Mouse (Mus musculus) layer of hippocampus, adult 18-20 months (tissue): ENCODE results near the gene Rnf111. TPM values are rescaled to one million over a fixed set of nuclear protein-coding genes. Genes with fewer than 3 reads are reported as not detected.

Source experiments
- DNase-seq, 2 experiments: peaks; one replicate each; pipeline ENCODE4 v3.0.0; 2022; ENCODE audit warnings: low spot score in 2 of 2
- microRNA-seq, 2 experiments: library from miRNA; unstranded; fragments of <30 nt; microRNA quantifications; one replicate each; pipeline ENCODE4 v1.2.0; 2021
- total RNA-seq, 2 experiments: library from RNA; stranded (reverse); gene quantifications; 2 replicates each; pipeline ENCODE4 v1.2.3; 2021

The Rnf111 gene
- total RNA-seq, 2 experiments from 2014 or later, result 39.8 to 40.4 TPM

DNA sequence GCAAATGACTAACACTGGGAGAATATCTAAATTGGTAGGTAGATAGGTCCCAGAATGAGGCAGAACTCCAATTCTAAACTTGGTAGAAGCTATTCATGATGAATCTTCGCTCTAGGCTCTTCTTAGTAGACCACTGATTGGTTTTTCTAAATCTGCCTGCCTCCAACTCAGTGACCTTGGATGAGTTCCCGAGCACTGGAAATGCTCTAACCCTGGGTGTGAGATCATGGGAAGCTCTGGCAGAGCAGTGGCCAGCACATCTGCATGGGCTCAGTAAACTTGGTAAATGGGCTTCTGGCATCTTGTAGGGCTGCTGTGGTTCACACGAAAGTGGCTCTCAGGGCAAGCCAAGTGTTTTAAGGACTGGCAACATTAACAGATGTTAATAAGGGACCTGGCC lies 96.9 kb downstream of the Rnf111 start:
- DNase-seq, result no peak

DNA sequence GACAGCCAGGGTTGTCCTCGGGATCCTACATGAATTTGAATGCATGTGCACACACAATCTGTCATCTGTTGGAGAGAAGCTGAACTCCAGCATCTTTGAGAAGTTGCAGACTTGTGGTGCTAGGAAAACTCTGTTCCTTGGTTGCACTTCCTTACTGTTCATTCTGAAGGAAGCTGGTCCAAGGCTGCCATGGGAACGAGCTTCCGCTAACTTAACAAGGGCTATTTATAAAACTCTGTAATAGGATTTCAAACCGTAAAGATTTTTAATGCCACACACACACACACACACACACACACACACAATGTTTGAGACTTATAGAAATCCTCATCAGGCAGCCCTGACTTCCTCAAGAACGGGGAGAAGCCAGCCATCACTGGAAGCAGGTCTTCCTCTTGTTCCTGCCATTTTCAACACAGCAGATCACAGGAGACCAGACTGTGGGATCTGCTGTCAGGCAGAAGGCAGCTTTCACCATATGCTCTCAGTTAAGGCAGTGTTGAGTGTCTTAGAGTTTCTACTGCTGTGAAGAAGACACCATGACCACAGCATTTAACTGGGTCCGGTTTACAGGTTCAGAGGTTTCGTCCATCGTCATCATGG lies 101.5 kb downstream of the Rnf111 start:
- peak; percentile 26 to 55 for DNase-seq

DNA sequence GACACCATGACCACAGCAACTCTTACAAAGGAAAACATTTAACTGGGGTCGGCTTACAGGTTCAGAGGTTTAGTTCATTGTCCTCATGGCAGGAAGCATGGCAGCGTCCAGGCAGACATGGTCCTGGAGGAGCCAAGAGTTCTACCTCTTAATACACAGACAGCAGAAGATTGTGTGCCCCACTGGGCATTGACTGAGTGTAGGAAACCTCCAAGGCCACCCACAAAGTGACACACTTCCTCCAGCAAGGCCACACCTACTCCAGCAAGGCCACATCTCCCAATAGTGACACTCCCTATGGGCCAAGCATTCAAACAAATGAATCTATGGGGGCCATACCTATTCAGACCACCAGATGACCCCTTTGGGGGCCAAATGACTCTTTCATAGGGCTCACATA lies 107.4 kb downstream of the Rnf111 start:
- no peak for DNase-seq

- DNase-seq, result peak in 1 of 2 experiments; percentile 31
Observed at GRCm38 (mm10) chr9:70395617-70396016, 107.9 kb downstream of the Rnf111 start.

GRCm38 (mm10) chr9:70392563-70392907 lies 111.0 kb downstream of the Rnf111 start:
- DNase-seq, result peak; percentile 22 to 75

GRCm38 (mm10) chr9:70391660-70392562 lies 111.6 kb downstream of the Rnf111 start:
- no peak for DNase-seq

DNA sequence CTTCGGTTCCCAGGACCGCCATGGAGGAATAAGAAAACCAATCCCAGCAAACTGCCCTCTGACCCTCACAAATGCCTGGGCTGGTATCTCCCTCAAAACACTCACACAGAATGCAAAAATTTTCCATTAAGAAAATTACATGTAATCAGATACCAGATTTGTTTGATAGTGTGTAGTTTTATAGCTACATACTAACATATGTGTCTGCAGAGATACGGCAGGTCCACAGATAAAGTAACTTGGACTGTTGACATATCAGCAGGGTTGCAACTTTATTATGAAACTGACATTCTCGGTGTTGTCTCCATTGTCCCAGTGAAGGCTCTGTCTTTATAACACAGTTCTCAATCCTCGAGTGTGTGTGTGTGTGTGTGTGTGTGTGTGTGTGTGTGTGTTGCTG lies 112.5 kb downstream of the Rnf111 start:
- DNase-seq, result no peak

DNA sequence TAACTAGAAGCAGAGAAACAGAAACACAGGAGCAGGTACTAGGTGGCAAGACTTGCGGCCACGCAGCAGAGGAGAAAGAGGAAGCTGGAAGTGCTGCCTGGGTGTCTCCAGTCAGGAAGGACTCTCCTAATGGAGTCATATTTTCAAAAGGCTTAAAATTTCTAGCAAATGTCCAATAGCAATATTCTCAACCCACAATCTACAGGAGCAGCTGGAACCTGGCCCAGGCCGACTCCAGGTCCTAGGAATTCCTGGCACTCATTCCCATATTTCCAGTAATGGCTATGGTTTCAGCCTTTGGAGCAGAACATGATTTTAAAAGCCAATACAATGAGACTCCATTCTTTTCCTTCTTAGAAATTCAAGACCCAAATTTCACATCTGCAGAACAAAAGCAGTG lies 114.0 kb downstream of the Rnf111 start:
- DNase-seq, result no peak

DNA sequence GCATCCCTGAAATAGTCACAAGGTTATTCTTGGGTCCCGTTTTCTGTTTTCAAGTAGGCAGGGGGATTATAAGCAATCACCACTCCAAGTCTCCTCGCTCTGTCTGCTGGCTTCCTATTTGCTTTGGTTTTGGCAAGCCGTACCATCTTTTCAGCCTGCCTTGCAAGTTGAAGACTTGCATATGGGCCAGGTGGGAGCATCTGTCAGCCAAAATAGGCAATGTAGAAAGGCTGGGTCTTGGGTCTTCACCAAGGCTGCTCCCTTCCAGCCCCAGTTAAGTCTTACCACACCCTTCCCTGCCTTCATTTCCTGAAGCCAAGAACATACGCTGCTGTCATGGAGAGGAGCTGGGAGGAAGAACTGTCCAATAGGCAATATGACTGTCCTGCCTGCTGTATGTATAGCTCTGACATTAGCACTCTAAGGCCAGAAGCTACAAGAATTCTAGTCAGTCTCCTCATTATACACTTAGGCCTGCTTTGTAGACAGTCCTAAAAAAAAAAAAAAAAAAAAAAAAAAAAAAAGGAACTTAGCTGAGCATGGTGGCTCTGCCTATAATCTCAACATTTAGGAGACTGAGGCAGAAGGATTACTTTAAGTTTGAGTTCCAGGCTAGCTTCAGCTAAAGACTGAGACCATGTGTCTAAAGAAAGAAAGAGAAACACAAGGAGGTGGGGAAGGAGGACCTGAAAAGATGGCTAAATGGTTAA lies 116.0 kb downstream of the Rnf111 start:
- DNase-seq, result no peak

DNA sequence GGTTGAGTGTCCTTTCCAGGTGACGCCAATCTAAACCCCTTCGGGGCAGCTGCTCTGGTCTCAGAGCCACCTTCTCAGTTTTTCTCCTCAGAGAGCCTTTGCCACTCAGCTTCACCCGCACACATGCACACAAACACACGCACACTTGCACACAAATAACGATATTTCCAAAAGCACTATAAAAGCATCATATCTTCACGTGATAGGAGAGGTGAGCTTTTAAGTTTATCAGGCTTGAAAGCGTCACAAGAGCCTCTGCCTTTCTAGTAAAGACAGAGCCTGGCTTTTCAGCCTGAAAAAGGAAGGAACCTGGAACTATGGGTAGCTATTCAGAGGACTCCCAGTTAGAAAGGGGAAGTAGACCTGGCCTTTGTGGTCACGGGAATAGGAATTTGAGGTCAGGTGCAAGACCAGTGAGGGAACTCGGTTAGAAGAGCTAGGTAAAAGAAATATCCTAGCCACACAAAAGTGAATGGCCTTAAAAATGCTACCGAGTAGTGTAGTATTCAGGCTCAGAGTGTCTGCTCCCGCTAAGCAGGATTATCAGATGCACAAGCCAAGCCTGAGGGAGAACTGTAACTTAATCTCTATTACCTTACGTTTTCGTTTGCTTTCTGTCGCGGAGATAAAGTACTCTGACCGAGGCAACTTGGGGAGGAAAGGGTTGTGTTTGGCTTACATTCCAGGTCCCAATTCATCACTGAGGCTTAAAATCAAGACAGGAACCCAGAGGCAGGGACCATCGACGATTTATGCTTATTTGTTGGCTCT lies 118.4 kb downstream of the Rnf111 start:
- DNase-seq, result no peak

DNA sequence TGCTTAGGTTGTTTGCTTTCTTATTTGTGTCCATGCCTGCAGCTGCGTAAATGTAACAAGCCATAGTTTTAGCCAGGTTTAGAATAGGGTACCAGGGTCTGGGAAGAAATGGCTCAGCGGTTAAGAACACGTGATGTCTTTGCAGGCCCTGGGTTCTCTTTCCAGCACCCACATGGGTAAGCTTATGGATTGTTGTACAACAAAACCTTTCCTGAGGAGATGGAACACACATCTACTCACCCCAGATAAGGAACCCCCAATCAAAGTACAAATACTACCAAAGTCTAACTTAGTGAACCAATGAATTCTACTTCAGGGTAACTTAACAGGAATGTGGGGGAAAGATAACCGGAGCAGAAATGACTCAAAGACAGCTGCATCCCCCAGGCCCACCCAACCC lies 119.0 kb downstream of the Rnf111 start:
- no peak for DNase-seq

GRCm38 (mm10) chr9:70383750-70384149 lies 119.8 kb downstream of the Rnf111 start:
- no peak for DNase-seq

- no peak for DNase-seq
Observed at GRCm38 (mm10) chr9:70382091-70382490, 121.4 kb downstream of the Rnf111 start.

DNA sequence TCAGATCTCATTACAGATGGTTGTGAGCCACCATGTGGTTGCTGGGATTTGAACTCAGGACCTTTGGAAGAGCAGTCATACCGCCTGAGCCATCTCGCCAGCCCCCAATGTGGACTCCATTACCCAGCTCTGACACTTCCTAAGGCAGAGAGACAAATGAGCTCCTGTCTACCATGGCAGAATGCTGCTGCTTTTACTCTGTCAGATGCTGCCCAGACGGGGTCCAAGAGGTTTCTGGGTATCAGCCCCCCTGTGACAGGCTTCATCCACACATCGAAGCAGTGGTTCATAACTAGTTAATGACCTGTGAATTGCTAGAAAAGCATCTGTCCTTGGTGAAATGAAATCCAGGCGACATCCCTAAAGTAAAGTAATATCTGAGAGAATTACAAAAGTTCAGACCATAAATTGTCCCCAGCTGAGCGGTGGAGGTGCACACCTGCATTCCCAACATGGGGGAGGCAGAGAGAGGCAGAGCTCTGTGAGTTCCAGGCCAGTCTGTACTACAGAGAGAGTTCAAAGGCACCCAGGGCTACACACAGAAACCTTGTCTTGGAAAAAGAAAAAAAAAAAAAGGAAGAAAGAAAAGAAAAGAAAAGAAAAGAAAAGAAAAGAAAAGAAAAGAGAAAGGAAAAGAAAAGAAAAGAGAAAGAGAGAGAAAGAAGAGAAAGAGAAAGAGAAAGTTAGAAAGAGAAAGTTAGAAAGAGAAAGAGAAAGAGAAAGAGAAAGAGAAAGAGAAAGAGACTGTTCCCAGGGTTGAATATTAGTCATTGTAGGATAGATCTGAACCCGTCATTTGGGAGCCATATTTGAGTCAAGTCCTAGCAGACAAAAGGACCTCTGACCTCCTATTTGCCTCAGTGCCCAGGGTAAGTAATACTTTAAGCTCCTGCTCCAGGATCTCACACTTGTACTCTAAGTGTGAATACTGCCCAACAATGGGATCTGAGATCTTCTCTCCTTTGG lies 123.7 kb downstream of the Rnf111 start:
- DNase-seq, result no peak

Small RNAs within 50 kb of the gene (microRNA-seq; reads per million reads assigned to microRNA genes)
- 0.49 to 0.78 reads per million in 2 experiments for gene Mir5626

Other genes with a start within 250 kb of the Rnf111 start
- gene Ccnb2, start 82.2 kb downstream of the Rnf111 start, total RNA-seq, result 1 to 10 TPM; 1.1 to 1.2 TPM
- gene Sltm, start 39.0 kb upstream of the Rnf111 start, total RNA-seq, result 10 to 100 TPM; 48.5 to 53.5 TPM
- 1 to 10 TPM in 1 of 2 experiments, under 1 TPM in 1; 0.84 to 1.3 TPM for gene Gm10642, start 152.5 kb upstream of the Rnf111 start, total RNA-seq
- gene Mindy2, start 153.4 kb upstream of the Rnf111 start, total RNA-seq, result 10 to 100 TPM; 33.7 to 35.3 TPM
- gene Adam10, start 175.3 kb upstream of the Rnf111 start, total RNA-seq, result 10 to 100 TPM; 65.8 to 68.4 TPM